Mouse (Mus musculus) heart, adult 18-20 months (tissue): ENCODE data around the gene Iqgap1. TPM values are rescaled to one million over a fixed set of nuclear protein-coding genes. Genes with fewer than 3 reads are reported as not detected.

Source experiments
- DNase-seq, 2 experiments: peaks; one replicate each; pipeline ENCODE4 v3.0.0; 2021 to 2022; ENCODE audit warnings: mixed read lengths in 1 of 2
- total RNA-seq, 2 experiments: library from RNA; stranded (reverse); gene quantifications; 2 replicates each; pipeline ENCODE4 v1.2.3; 2021

Gene Iqgap1
- total RNA-seq, 2 experiments from 2014 or later: 32.7 to 35.3 TPM

DNA sequence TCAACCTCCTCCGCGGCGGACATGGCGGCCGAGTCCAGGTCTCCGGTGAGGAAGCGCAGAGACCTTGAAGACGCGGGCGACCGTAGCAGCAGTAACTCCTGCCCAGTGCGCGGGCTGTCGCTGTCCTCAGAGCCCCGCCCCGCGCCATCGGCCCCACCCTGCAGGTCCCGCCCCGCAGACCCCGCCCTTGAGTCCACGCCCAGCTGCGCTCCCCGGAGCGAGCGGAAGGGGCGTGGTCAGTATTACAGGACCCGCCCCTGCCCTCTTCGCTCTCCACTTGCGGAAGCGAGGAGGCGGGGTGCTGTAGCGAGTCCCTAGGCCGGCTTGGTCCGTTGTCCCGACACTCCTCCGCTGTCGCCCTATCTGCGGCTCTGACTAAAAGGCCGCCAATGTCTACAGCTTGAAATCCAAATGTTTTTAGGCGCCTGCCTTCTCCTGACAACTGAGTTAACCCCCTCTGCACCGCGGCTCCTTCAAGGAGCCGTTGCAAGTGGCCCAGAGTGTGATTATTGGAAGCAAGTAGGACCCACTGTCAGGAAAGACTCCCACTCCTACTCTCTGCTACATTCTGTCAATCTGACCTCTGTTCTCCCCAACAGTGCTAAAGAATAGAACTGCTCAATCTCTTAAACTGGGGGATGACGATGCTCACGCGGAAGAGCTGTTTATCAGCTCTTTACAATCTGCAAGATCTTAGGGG, 22.5 kb downstream of the Iqgap1 start:
- peak; percentile 93 to 97 for DNase-seq

DNA sequence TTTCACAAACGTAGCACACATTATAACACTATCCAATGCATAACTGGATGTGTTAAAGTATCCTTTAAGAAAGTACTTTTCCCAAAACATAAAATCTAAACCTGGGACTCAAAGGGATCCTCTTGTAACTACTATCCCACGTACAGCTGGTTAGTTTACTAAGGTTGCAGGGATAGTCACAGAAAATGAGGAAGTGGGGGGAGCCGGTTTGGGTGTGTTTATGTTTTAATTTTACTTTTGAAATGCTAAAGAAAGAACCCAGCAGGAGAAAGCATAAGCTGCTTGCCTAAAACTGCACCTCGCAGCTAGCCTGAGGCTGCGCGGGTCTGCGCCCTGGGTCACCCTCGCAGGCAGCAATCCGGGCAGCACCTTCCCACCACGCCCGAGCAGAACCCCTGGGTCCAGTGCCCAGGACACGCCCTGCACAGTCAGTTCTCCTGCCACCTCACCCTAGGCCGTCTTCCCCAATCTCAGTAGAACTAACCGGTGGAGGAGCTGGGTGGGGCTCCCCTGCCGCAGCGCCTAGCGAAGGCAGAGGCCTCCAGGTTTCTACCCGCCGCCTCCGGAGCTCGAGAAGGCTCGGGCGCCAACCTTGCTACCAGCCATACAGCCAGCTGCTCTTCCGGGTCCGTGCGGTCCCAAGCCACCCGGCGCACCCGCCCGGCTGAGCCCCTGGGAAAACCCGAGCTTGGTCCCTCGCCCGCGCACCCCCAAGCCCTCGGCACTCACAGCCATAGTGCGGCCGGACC, 23.2 kb downstream of the Iqgap1 start:
- peak in 1 of 2 experiments; percentile 75 for DNase-seq

DNA sequence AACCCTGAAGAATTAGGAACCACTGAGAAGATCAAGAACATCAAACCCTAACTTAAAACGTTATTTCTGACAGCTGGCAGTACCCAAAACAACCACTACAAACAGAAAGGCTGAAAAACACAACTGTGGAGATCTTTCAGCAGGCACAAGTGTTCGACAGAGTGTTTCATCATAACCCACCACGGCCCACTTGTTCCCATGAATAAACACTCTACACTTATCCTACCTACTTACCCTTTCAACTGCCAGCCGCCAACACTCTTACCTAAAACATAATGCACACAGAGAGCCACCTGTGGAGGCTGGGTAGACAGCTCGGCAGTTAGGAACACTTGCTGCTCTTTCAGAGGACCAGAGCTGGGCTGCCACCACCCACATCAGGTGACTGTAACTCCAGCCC, 26.5 kb downstream of the Iqgap1 start:
- DNase-seq: no peak

DNA sequence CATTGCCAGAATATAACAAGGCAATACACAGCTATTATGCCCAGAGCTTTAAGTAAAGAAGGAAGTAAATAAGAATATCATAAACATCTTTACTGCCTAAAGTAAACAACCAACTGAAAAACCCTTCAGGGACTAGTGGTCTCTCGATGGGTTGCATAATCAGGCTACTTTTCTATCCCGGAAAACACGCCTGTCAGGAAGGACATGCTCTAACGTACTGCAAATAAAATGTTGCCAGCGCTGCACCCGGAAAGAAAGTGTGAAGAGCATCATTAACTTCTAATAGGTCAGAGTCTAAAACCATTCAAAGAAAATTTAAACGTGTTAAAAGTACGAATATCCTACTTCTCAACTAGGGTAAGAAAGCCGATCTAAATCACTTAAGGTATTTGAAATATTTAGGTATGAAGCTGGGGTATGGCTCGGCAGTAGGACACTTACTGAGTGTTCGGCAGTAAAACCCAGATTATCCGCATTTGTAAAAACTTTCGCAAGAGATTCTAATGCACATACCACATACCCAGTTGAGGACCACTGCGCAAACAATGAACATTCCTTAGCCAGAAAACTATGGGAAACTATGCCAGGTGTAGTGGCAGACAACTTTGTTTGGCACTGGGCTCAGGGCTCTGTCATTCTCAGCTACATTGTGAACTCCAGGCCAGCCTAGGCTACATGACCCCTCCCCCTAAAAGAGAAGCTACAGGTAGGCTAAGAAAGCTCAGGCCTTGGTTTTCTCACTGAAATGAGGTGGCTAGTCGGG, 28.8 kb downstream of the Iqgap1 start:
- peak in 1 of 2 experiments; percentile 10 for DNase-seq

DNA sequence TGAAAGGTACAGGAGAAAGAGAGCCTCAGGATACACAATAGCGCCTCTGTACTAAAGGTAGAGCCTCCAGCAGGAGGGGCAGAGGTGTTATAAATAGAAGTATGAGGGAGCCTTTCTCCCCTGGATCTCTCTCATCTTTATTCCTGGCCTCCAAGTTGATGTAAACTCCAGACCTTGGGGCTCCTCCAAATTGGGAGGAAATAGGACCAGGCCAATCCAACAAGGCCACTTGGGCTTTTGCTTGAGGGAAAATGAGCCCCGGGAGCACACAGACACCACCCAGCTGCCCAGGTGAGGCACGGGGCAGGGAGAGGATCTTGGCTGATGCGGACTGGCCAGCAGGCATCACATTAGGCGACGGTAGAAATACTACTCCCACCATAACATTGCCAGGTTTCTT, 29.5 kb downstream of the Iqgap1 start:
- peak in 1 of 2 experiments; percentile 20 for DNase-seq

DNA sequence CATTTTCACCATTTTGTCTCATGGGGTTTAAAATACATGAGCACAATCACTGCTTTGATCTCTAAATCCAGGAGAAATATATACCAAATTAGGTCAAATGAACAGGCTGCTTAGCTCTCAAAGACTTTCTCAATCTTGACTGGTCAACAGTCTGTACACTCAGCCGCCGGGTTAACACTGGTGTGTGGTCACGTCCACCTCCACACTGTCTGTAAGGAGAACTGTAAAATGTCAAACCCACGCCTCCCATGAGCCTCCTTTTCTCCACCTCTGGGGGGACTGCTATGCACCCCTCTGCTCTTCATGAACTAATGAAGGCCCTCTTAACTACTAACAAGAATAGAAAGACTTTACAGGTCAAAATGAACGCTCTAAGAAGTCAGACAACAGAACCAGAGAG, 36.2 kb downstream of the Iqgap1 start:
- DNase-seq: peak in 1 of 2 experiments; percentile 58

DNA sequence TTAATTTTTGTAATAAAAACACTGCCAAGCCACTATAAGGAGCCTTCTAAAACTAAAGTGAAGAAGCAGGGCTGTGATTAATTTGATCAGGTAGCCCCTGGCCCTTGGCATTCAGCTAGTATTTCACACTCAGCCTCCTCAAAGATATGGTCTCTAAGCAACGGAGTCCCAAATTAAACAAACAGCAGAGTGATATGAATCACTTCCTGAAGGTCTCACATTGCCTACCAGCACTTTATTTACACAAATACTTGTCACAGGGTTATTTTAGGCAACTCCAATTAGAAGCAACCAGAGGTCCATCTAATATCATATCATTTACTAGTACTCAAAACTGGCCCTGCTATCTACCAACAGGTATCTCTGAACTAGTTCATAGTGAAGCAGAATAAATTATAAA, 36.7 kb downstream of the Iqgap1 start:
- peak; percentile 52 to 53 for DNase-seq

DNA sequence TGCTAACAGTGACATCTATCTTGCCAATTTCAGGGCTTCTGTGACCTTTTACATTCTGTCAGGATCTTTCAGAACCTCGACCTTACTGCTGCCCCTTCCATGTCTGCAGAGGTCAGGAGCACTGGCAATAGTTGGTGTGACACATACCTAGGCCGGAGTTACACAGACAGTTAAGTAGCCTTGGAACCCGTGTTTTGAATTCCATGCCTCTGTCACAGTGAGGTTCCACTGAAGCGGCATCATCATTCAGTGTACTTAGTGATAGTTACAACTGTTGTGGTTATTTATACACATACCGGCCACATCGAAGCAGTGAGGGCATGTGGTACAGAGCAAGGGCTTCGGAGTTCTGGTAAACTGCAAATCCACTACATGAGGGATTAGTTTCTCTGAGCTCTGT, 37.8 kb downstream of the Iqgap1 start:
- DNase-seq: peak in 1 of 2 experiments; percentile 45

DNA sequence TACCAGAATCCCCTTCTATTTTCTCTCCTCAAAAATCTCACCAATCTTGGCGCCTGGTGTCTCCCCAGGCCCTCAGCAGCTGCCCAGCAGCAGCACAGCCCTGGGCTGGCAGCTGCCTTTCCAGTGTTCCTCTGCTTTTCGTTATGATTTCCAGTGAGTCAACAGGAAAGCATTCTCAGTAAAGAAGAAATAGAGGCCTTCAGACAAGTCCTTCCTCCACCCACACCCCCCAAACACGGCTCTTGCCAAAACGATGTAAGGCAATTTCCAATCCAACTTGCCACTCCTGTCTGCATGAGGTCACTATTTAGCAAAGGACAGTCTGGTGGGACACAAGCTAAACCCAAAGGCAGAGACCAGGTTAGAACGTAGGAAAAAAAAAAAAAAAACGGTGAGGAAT, 39.0 kb downstream of the Iqgap1 start:
- peak; percentile 76 to 81 for DNase-seq

DNA sequence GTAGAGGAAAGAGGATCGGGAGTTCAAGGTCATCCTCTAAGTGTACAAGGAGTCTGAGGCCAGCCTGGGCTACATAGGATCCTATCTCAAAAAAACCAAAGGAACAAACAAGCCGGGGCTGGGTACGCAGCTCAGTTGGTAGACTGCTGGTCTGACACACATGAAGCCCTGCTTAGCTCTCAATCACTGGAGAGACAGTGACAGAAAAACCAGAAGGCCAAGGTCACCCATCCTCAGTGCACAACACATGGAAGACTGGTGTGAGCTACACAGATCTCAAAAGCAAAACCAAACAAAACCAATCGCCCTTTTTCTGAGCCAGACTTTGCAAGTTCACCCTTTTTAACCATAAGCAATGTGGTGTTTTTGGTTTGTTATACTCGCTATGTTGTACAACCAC, 41.9 kb downstream of the Iqgap1 start:
- no peak for DNase-seq

DNA sequence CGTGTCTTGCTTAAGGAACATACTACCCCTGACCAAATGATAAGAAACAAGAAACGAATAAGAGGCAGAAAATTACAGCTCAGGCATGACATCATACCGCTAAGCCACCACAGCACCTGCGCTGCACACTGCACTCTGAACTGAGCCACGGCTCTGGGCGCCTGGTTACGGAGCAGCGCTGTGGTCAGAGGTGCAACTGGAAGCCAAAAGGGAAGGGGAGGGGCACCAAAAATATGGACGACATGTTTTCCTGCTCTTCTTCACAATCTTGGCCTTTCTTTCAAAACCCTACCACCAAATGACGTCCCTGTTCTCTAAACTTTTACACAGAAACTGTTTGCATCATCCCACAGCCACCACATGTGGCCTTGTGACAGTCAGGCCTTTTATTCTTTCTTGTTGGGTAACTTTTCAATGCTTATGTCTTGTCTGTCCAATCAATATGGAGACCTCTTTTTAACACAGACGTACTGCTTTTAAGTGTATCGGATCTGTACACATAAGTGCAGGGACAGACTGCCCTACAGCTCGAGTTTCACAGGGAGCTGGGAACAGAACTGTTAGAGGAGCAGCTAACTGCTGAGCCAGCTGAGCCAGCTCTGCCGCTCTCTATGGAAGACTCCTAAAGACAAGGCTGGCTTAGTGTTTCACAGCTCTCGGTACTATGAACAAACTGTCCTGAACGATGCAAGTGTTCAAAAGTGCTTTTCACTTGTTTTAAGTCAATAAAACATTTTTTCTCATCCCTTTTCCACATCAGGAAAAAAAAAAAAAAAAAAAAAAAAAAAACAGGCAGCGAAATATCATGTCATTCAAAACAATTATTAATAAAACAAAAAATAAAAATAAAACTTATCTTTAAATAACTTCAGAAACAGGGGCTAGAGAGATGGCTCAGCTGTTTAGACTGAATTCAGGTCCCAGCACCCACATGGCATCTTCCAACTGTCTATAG, 43.3 kb downstream of the Iqgap1 start:
- no peak for DNase-seq

DNA sequence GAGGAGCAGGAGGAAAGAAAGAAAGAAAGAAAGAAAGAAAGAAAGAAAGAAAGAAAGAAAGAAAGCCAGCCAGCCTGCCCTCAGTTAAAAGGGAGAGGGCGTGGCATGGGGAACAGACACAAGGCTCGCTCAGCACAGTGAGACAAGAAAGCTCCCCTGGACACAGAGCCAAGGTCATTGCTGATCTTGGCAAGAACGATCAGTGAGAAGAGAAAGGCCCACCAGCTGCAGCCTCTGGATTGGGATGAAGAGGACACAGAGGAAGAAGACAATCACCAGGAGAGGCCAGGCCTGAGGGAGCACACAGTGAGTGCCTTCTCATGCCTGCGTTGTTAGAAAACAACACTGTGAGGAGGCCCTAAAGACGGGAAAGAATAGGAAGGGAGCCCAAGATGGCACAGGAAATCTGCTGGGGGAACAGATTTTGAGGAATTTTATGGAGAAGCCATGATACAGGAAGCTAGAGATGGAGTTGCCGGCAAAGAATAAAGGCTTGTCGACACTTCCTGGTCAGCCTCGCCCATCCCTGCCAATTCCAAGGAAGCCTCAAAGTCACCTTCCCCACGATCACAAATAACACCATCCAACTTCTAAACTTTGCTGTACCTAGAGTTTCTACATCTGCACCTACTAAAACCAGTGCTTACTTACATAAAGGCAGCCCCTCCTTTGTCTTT, 44.2 kb downstream of the Iqgap1 start:
- peak; percentile 79 to 87 for DNase-seq

DNA sequence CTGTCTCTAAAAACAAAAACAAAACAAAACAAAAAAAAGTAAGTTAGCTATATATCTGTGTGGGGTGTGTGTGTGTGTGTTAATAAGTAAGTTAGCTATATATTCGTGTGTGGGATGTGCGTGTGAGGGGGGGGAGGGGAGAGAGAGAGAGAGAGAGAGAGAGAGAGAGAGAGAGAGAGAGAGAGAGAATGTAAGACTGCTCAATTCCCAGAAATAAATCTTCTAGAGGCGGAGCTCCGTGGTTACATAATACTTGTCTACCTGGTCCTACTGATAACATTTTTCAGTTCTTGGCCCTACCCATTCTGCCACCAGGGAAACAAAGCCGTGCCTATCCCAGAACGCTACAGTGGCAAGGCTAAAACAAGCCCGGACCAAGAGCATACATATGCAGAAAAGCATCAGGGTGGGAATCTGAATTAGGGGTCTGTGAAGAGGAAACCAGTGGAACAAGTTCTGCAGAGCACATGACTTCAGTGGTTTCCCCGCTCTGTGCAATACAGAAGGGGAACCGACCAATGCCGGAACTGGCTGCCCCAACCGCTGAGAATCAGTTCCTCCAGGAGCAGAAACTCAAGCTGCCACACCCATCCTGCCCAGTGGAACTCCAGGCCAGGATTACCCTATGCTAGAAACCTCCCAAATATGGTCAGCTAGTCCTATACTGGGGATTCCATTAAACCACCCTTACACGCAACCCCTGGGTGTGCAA, 46.7 kb downstream of the Iqgap1 start:
- peak; percentile 65 to 90 for DNase-seq

DNA sequence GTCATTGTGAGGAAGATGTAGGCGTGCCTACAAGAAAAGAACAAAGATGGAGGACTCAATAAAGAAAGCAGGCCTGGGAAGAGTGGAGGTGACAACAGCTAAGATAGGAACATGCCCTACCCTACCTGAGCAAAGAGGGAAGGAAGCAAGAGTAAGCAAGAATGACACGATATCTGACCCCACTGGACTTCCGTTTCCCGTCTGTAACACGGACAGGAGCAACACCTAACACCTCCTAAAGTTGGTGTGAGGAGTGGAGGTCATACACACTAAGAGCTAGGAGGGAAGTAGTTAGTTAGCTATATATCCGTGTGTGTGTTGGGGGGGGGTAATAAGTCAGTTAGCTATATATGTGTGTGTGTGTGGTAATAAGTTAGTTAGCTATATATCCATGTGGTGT, 47.4 kb downstream of the Iqgap1 start:
- no peak for DNase-seq

DNA sequence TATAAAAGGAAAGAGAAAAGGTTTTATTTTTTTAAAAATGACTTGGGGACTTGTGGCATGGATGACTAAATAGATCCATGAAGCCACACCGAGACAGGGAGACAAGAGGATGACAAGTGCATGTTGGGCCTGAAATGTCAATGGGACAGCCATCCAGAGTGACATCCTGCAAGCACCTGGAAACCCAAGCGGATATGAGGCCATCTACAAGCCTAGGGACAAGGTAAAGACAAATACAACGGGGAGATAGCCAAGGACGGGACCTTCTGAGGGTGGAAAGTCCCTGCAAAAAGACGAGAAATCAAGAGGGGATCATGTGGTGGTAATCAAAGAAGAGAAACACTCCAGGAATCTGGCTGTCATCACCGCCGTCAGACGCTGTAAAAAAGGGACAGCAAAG, 48.6 kb downstream of the Iqgap1 start:
- DNase-seq: no peak

DNA sequence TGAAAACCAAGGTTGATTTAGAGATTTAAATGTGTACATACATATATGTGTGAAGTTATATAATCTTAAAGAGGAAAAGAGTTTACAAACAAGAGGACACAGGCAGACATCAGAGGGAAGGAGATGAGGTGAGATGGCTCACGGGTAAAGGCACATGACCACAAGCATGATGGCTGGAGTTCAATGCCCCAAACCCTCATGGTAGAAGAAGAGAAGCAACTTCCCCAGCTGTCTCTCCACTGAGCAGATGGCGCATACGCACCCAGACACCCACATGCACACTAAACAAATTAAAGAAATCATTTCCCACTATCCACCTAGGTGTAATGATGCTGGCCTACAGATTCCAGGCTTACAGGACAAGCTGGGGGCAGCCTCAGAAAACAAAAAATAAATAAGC, 49.7 kb downstream of the Iqgap1 start:
- DNase-seq: no peak

DNA sequence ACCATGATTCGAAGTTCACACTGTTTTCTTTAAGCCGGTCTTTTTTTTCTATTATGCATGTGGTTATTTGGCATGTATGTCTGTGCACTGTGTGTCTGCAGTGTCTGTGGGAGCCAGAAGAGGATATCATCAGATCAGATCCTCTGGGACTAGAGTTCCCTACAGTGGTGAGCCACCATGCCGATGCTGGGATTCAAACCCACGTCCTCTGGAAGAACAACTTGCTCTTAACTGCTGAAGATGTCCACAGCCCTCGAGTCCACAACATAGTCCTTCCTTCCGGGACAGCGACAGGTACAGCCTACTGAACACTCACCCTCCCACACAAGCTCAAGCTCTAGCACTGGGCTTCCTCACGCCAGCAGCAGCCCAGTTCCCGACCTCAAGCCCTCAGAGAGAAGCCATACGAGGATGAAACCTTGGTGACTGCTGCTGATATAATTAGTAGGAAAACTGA, 50.3 kb downstream of the Iqgap1 start:
- DNase-seq: no peak

DNA sequence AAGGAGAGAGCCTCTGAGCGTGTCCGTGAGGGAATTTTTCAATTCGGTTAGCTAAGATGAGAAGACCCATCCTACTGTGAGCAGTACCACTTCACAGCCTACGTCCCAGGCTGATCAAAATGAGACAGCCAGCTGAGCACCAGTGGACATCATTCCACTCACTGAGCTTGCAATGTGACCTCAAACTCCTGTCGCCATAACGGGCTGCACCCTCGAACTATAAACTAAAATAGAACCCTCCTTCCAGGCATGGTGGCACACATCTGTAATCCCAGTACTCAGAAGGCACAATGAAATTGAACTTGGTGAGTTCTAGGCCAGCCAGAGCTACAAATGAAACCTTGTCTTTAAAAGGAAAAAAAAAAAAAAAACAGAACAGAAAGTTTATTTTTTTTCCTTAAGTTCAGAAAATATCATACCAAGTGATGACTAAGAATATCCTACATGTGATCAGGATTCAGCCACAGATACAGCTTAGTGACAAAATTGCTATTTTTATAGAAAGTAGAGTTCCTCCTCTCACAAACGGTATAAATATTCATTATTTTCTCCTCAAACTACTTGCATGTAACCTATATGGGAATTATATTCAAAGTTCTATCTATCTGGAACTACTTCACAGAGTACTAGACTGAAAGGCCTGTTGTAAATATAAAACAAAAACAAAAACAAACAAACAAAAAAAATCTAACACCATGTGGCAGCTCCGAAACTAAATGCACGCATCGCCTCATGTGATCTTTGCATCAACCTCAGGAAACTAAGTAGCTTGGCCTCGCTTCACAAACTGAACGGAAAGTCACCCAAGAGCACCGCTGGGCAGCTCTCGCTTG, 50.9 kb downstream of the Iqgap1 start:
- no peak for DNase-seq

DNA sequence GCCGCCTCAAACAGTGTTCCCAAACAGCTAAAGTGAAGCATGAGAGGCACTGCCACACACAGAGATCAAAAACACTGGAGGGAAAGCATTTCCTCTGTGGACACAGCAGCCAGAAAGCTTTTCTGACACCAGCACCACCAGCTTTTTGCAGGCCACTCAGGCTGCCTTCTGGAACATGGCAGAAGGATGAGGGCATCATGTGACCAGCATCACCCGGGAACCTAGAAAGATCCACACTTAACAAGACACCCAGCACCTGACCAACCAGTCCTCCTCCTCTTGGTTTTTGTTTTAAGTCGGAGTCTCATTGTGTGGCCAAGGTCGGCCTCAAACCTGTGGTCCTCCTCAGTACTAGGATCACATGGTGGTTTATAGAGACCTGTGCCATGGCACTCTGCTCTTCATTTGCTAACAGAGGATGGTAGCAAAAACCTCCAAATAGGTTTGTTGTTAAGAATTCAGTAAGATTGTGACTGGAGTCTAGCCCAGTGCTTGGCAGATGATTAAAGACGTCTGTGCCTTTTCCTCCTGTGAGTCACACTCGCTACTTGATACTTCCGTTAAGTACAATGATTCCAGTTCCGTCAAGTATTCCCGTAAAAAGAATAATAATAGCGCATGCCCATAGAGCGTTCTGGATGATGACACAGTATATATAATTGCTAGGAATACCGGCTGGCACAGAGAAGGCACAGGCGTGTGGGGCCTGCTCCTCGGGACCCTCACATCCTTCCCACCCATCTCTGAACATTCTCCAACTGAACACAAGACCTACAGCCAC, 51.8 kb downstream of the Iqgap1 start:
- peak; percentile 57 to 67 for DNase-seq
